Mouse (Mus musculus): ENCODE data around the gene Tshz2. TPM values are rescaled to one million over a fixed set of nuclear protein-coding genes. Genes with fewer than 3 reads are reported as not detected.
A peak's percentile ranks its signal among the peaks of the same experiment; 100 is the strongest.
"Not testable (repeated sequence)": the region's sequence is repeated elsewhere in the genome, so short reads cannot be mapped to it uniquely, and the experiment has no call there.

Tshz2 gene
- polyA plus RNA-seq, 1 experiment from 2014 or later, result 7.6 TPM

DNA sequence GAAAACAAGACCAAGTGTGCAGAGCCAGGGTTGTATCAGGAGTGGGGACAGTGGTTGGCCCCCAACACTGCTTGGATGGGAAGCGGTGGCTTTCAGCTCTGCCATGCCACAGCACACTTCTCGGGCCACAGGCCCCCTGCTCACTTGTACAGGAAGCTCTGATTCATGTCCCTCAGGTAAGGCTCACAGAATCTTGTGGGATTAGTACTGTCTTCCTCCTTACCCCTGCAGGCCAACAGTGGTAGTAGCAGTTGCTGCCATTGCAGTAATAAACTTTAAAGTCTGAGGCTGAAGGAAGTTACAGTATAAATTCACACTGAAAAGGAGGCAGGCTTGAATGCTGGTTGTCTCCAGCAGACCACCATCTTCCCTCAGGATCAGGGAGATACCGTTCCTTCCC lies 216.7 kb downstream of the Tshz2 start:
- H3K9me3 ChIP-seq (replicated peaks), result no peaks in the 10 kb centered on the region
- H3K4me1 ChIP-seq, result peaks cover 31% of the 10 kb centered on the region
- WGBS, result 75% methylated on average over 3 of the region's 3 CpGs
- H3K27me3 ChIP-seq (ENCODE audit: low read depth, poor library complexity, severe bottlenecking), result no peaks in the 10 kb centered on the region
- no peak for DNase-seq (ENCODE audit: low spot score)
- peak overlapping the region; percentile 36; the same call in 1 of the 2 replicates for H3K27ac ChIP-seq
- H3K4me3 ChIP-seq, result no peak overlapping the region
- no peaks in the 10 kb centered on the region for H3K36me3 ChIP-seq

DNA sequence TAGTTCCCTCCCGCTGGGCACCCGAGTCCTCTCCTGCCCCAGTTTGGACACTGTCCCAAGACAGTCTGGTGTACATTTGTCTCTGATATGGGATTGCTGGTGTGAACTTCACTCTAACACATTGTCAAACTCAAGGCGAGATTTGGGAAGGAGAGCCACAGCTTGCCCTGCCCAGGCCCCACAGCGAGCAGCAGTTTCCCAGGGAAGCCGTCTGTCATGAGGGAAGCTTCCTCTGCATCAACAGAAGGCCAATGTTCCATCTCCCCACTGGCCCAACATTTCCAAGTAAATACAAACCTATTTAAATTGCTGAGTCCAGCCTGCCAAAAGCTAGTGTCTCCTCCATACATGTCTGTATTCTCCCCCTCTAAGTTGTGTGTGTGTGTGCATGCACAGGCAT lies 218.8 kb downstream of the Tshz2 start:
- Histone ChIP-seq H3K36me3 (no peaks in the 10 kb centered on the region), H3K4me3 (no peak overlapping the region), H3K27me3 (ENCODE audit: low read depth, poor library complexity, severe bottlenecking) (no peaks in the 10 kb centered on the region), H3K9me3 (replicated peaks) (no peaks in the 10 kb centered on the region), H3K27ac (no peak overlapping the region), H3K4me1 (peaks cover 26% of the 10 kb centered on the region)
- 87% methylated on average over 5 of the region's 5 CpGs for WGBS
- no peak for DNase-seq (ENCODE audit: low spot score)

DNA sequence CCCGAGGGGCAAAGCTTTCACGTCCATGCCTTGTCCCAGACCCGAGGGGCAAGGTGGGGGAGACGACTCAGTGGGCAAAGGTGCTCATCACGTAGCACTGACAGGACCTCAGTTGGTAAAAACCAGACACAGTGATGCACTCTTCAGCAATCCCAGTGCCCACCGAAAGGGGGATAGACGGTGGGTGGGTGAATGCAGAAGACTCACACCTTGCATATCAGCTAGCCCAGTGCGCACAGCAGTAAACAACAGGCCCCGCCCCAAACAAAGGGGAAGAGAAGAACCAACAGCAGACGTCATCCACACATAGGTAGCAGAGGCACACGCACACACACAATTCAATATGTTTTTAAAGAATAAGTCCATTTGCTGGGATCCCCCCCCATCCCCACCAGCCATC lies 221.7 kb downstream of the Tshz2 start:
- Histone ChIP-seq H3K4me1 (peaks cover 15% of the 10 kb centered on the region), H3K27me3 (ENCODE audit: low read depth, poor library complexity, severe bottlenecking) (no peaks in the 10 kb centered on the region), H3K27ac (no peak overlapping the region), H3K36me3 (0 out of 2 replicates have a peak, but pooled peaks cover 6% of the 10 kb centered on the region), H3K9me3 (replicated peaks) (no peaks in the 10 kb centered on the region), H3K4me3 (no peak overlapping the region)
- no peak for DNase-seq (ENCODE audit: low spot score)
- WGBS, result 79% methylated on average over 11 of the region's 11 CpGs

DNA sequence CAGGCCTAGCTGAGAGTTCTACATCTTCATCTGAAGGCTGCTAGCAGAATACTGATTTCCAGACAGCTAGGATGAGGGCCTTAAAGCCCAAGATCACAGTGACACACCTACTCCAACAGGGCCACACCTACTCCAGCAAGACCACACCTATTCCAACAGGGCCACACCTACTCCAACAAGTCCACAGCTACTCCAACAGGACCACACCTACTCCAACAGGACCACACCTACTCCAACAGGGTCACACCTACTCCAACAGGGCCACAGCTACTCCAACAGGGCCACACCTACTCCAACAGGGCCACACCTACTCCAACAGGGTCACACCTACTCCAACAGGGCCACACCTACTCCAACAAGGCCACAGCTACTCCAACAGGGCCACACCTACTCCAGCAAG lies 224.2 kb downstream of the Tshz2 start:
- H3K36me3 ChIP-seq; H3K27ac ChIP-seq; DNase-seq (ENCODE audit: low spot score); H3K27me3 ChIP-seq (ENCODE audit: low read depth, poor library complexity, severe bottlenecking); H3K4me3 ChIP-seq; H3K9me3 ChIP-seq (replicated peaks): not testable (repeated sequence)
- H3K4me1 ChIP-seq, result peaks cover 38% of the 10 kb centered on the region

DNA sequence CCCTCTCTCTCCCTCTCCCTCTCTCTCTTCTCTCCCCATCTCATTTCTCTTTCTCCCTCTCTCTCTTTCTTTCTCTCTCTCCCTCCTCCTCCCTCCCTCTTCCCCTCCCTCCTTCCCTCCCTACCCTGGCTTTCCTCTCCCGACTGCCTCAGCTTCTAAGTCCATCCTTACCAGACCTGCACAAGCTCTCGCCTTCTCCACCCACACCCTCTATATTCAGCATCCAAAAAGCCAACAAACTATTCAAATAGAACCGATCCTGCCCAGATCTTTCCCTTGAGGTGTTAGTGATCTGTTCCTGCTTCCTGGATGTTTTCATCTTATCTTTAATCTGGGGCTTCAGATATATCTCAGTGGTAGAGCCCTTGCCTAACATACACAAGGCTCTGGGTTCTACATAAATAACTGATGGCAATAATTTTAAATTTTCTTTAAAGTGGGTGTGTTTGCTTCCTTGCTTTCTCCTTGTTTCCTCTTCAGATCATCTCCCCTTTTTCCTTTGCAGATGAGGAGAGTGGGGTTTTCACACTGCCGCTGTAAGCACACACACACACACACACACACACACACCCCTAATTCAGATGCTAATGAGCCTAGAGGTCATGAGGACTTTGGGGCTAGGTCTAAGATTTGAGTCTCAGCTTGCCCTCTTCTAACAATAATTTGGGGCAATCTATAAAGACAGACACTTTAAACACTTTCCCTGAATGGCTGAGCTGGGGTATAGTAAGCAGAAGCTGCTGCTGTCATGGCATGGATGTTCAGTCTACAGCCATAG lies 226.5 kb downstream of the Tshz2 start:
- Histone ChIP-seq H3K4me3 (no peak overlapping the region), H3K9me3 (replicated peaks) (no peaks in the 10 kb centered on the region), H3K27me3 (ENCODE audit: low read depth, poor library complexity, severe bottlenecking) (no peaks in the 10 kb centered on the region), H3K36me3 (0 out of 2 replicates have a peak, but pooled peaks cover 6% of the 10 kb centered on the region), H3K27ac (no peak overlapping the region), H3K4me1 (peaks cover 56% of the 10 kb centered on the region)
- WGBS, result 67% methylated on average over 4 of the region's 4 CpGs
- DNase-seq (ENCODE audit: low spot score), result no peak

DNA sequence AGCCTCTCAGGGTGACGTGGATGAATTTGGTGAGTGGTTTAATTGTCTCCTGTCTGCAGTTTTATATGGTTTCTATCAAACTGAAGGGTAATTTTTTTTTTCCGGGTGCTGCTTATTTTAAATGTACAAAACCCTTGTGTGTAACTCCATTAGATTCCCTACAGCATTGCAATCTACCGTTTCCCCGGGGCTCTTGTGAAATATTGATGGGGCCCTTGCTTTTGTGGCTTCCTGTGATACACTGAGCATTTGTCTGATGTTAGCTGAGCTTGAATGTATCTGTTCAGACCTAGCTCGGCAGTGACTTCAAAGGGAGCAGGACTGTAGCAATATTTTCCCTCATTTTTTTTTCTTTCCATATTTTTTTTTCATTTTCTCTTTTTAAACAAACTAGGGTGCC lies 228.1 kb downstream of the Tshz2 start:
- peaks cover 50% of the 10 kb centered on the region for H3K4me1 ChIP-seq
- H3K4me3 ChIP-seq, result no peak overlapping the region
- no peaks in the 10 kb centered on the region for H3K9me3 ChIP-seq (replicated peaks)
- WGBS, result 57% methylated on average over 5 of the region's 5 CpGs
- H3K27ac ChIP-seq, result no peak overlapping the region
- 0 out of 2 replicates have a peak, but pooled peaks cover 6% of the 10 kb centered on the region for H3K36me3 ChIP-seq
- no peaks in the 10 kb centered on the region for H3K27me3 ChIP-seq (ENCODE audit: low read depth, poor library complexity, severe bottlenecking)
- no peak for DNase-seq (ENCODE audit: low spot score)

DNA sequence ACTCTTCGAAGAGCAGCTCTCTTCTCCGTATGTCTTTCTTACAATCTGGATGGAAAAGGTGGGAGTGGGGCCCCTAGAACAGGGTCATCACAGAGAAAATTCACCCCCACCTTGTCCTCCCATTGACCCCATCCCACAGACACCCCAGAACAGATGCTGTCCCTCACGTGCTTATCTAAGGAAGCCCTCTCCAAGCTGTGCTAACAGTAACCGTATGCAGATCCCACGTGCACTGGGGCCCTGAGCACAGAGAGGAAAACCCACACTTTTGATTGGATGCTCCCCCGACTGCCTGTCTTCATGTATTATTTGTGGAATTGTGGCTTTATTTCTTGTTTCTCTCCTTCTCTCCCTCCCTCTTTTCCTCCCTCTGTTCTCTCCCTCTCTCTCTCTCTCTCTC lies 229.9 kb downstream of the Tshz2 start:
- peaks cover 50% of the 10 kb centered on the region for H3K4me1 ChIP-seq
- no peaks in the 10 kb centered on the region for H3K9me3 ChIP-seq (replicated peaks)
- H3K27me3 ChIP-seq (ENCODE audit: low read depth, poor library complexity, severe bottlenecking), result no peaks in the 10 kb centered on the region
- H3K27ac ChIP-seq, result 0 out of 2 replicates have a peak overlapping the region, but pooled peaks have one; percentile 10
- no peak for DNase-seq (ENCODE audit: low spot score)
- 47% methylated on average over 6 of the region's 6 CpGs for WGBS
- no peaks in the 10 kb centered on the region for H3K36me3 ChIP-seq
- no peak overlapping the region for H3K4me3 ChIP-seq

DNA sequence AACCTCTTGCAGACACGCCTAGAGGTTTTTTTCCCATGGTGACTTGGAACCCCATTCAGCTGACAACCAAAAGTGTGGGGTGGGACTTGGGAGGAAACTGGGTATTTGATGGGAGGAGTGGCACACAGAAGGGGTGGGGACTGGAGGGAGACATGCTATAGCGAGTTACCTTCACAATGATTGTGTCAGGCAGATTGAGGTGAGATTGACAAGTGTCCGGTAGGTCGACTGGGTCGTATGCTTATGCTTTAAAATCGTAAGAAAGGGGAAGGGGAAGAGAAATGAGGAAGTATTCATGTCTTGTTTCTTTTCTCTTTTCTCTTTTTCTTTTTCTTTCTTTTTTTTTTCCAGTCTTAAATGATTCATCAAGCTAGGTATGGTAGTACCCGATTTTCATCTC lies 236.7 kb downstream of the Tshz2 start:
- 89% methylated on average over 7 of the region's 7 CpGs for WGBS
- Histone ChIP-seq H3K4me1 (peaks cover 6% of the 10 kb centered on the region), H3K9me3 (replicated peaks) (no peaks in the 10 kb centered on the region), H3K4me3 (no peak overlapping the region), H3K27ac (no peak overlapping the region), H3K27me3 (ENCODE audit: low read depth, poor library complexity, severe bottlenecking) (no peaks in the 10 kb centered on the region), H3K36me3 (no peaks in the 10 kb centered on the region)
- no peak for DNase-seq (ENCODE audit: low spot score)

DNA sequence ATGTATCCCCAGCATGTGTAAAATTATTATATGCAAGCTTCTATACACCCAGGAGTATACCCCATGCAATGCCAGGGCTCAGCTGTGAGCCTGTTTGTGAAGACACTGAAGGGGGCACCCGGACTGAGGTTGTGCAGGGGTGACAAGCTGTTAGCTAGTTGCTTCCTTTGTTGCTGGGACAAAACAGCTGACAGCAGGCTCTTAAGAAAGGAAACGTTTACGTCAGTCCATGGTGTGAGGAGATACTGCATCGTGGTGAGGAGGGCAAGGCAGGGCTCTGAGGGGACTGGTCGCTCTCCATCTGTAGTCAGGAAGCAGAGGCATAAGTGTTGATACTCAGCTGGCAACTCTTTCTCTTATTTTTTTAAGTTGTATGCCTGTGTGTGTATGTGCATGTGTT lies 237.7 kb downstream of the Tshz2 start:
- DNase-seq (ENCODE audit: low spot score), result no peak
- H3K27ac ChIP-seq, result no peak overlapping the region
- H3K36me3 ChIP-seq, result no peaks in the 10 kb centered on the region
- H3K9me3 ChIP-seq (replicated peaks), result no peaks in the 10 kb centered on the region
- H3K4me1 ChIP-seq, result peaks cover 6% of the 10 kb centered on the region
- no peaks in the 10 kb centered on the region for H3K27me3 ChIP-seq (ENCODE audit: low read depth, poor library complexity, severe bottlenecking)
- no peak overlapping the region for H3K4me3 ChIP-seq
- 59% methylated on average over 5 of the region's 5 CpGs for WGBS

DNA sequence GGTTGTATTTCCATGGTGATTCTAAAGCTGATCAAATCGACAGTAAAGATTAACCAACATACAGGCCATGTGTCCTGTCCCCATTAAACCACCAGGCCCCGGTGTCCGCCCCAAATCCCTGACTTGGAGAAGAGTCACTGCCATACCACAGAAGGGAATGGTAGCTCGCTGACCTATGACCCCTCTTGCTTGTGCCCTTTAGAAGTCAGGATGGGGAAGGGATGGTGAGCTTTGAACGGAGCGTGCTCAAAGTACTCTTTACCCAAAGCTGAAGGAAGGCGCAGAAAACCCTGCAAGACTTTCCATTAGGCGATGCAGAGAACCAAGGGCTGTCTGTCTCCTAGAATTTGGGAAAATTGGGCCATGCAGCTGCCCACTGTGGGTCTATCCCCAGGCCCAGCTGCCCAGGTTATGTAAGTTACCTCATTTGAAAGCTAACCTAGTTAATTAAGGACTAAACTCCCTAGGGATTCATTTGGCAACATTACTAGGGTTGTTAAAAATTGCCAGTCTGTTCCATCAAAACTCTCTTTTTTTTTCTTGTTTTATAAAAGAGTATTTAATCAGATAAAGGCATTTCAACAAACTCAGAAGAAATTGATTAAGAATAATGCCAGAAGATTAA lies 238.7 kb downstream of the Tshz2 start:
- DNase-seq (ENCODE audit: low spot score), result no peak
- WGBS, result 84% methylated on average over 8 of the region's 8 CpGs
- no peaks in the 10 kb centered on the region for H3K36me3 ChIP-seq
- no peak overlapping the region for H3K4me3 ChIP-seq
- no peaks in the 10 kb centered on the region for H3K9me3 ChIP-seq (replicated peaks)
- peaks cover 6% of the 10 kb centered on the region for H3K4me1 ChIP-seq
- no peak overlapping the region for H3K27ac ChIP-seq
- no peaks in the 10 kb centered on the region for H3K27me3 ChIP-seq (ENCODE audit: low read depth, poor library complexity, severe bottlenecking)

DNA sequence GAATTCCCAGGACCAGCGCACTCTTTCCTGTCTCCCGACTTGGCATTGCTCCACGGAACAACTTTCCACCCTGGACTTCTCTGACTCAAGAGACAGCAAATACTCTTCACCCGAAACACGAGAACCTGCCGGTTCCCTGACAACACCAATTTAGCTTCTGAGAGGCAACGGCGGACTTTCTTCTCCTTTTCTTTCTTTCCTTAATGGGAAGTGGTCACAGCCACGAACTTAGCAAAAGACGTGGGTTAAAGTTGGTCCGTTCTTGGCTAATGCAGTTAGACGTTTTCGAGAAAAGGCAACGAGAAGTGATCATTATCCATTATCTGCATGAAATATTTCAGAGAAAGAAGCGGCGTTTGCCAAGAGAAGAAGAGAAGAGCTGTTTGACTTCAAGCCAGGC lies 240.6 kb downstream of the Tshz2 start:
- H3K27me3 ChIP-seq (ENCODE audit: low read depth, poor library complexity, severe bottlenecking), result no peaks in the 10 kb centered on the region
- H3K9me3 ChIP-seq (replicated peaks), result no peaks in the 10 kb centered on the region
- no peak overlapping the region for H3K4me3 ChIP-seq
- no peak for DNase-seq (ENCODE audit: low spot score)
- no peaks in the 10 kb centered on the region for H3K36me3 ChIP-seq
- WGBS, result 94% methylated on average over 16 of the region's 16 CpGs
- H3K4me1 ChIP-seq, result peaks cover 6% of the 10 kb centered on the region
- no peak overlapping the region for H3K27ac ChIP-seq

DNA sequence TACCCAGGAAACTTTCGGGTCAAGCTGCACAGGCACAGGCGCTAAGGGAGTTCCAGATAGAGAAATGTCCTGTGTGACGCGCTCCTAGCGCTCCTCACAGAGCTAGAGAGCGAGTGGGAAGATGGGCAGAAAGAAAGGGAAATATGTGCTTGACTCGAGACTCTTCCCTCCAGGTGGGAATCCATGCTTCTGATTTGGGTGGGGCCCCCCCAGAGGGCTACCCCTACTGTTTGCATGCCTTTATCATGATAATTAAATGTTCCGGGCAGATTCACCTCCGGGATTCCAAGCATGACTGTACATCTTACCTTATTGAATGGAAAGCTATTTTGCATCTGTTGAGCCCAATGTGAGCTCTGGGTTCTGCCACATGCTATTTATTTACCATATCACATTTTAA lies 255.1 kb downstream of the Tshz2 start:
- H3K36me3 ChIP-seq, result peaks cover 46% of the 10 kb centered on the region
- H3K4me3 ChIP-seq, result no peak overlapping the region
- 86% methylated on average over 9 of the region's 9 CpGs for WGBS
- no peak for DNase-seq (ENCODE audit: low spot score)
- H3K27me3 ChIP-seq (ENCODE audit: low read depth, poor library complexity, severe bottlenecking), result no peaks in the 10 kb centered on the region
- no peaks in the 10 kb centered on the region for H3K9me3 ChIP-seq (replicated peaks)
- H3K27ac ChIP-seq, result no peak overlapping the region
- peaks cover 5% of the 10 kb centered on the region; the same call in 1 of the 2 replicates for H3K4me1 ChIP-seq

DNA sequence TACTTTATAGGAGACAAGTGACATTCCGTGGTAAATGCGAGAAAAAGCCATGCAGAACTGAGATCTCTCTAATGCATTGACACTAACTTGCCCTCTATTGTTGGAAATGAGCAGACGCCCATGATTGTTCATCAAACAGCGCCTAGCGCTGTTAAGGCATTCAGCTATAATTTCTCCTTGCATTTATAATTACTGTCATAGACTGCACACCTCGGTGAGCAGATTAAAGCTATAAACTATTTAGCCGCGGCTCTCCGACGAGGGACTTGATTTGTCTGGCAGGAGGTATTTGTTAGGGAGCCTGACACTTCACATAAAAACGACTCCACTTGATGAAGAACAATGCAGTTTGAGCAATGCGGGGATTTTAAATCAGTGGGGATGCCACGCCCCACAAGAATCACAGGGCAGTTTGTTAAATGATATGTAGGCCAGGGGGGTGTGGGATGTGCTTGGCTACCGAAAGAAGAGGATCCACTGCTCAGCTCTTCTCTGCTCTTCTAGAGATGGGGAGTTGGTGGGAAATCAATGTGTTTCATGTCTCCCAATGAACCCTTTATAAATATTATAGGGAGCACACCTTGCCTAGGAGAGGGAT lies 259.7 kb downstream of the Tshz2 start:
- Histone ChIP-seq H3K27ac (no peak overlapping the region), H3K27me3 (ENCODE audit: low read depth, poor library complexity, severe bottlenecking) (no peaks in the 10 kb centered on the region), H3K4me1 (peaks cover 5% of the 10 kb centered on the region; the same call in 1 of the 2 replicates), H3K4me3 (no peak overlapping the region), H3K9me3 (replicated peaks) (no peaks in the 10 kb centered on the region), H3K36me3 (peaks cover 11% of the 10 kb centered on the region; the same call in 1 of the 2 replicates)
- DNase-seq (ENCODE audit: low spot score), result no peak
- 61% methylated on average over 14 of the region's 14 CpGs for WGBS

Measured in limb, embryonic 10.5 days (tissue).